Mouse (Mus musculus) cerebellum, adult 2 months (tissue): ENCODE measurements around the gene Dock1. TPM values are rescaled to one million over a fixed set of nuclear protein-coding genes. Genes with fewer than 3 reads are reported as not detected.

Source experiments
- DNase-seq, 2 experiments: peaks; one replicate each; pipeline ENCODE4 v3.0.0; 2021
- H3K27ac ChIP-seq: fragments of 200-500 bp; 2 replicates; pipeline ENCODE4 v1.5.1; 2012; ENCODE audit warnings: low read length, control low read depth, inconsistent platforms; ENCODE audit not compliant: insufficient read depth
- H3K27me3 ChIP-seq: fragments of 200-500 bp; 2 replicates; pipeline ENCODE4 v1.6.1; 2012; ENCODE audit warnings: inconsistent platforms, mild to moderate bottlenecking, low read length, moderate library complexity; ENCODE audit not compliant: control insufficient read depth, insufficient read depth
- H3K4me1 ChIP-seq: fragments of 200-500 bp; 2 replicates; pipeline ENCODE4 v1.6.1; 2011; ENCODE audit warnings: low read length; ENCODE audit not compliant: control insufficient read depth, insufficient read depth
- H3K4me3 ChIP-seq: fragments of 200-500 bp; replicated peaks from 2 replicates; pipeline ENCODE3; 2011; ENCODE audit warnings: mild to moderate bottlenecking, low read depth, low read length, control low read depth; ENCODE audit not compliant: insufficient read depth
- CTCF ChIP-seq: fragments of 200-500 bp; IDR thresholded peaks from 2 replicates; pipeline ENCODE4 v1.5.1; 2011; ENCODE audit warnings: low read depth, mild to moderate bottlenecking, control low read depth, low read length, moderate library complexity, borderline replicate concordance; ENCODE audit not compliant: insufficient read depth
- POLR2A ChIP-seq: fragments of 200-500 bp; IDR thresholded peaks from 2 replicates; pipeline ENCODE4 v1.6.1; 2011; ENCODE audit warnings: low read length, control low read depth, borderline replicate concordance; ENCODE audit not compliant: insufficient read depth
- WGBS: fragments of 180-500 bp; shearing (Covaris S2); methylation state at CpG from one replicate; pipeline ENCODE4 v1.1.7; 2018; 5-methylcytosine and 5-hydroxymethylcytosine counted together
- polyA plus RNA-seq: library from polyadenylated mRNA; depleted of rRNA; stranded (reverse); fragments of >200 nt; gene quantifications from 2 replicates; pipeline ENCODE4 v1.2.3, GENCODE M21; 2012

The Dock1 gene
- polyA plus RNA-seq, 1 experiment: 16.9 TPM

GRCm38 (mm10) chr7:134751496-134751895, 81.0 kb downstream of the Dock1 start:
- no peak for DNase-seq
- Histone ChIP-seq H3K4me1 (no peaks in the 10 kb centered on the region), H3K27ac (no peak overlapping the region), H3K27me3 (no peaks in the 10 kb centered on the region), H3K4me3 (no peak overlapping the region)
- TF ChIP-seq POLR2A (no peak), CTCF (no peak)
- WGBS: 98% methylated on average over 3 of the region's 3 CpGs

DNA sequence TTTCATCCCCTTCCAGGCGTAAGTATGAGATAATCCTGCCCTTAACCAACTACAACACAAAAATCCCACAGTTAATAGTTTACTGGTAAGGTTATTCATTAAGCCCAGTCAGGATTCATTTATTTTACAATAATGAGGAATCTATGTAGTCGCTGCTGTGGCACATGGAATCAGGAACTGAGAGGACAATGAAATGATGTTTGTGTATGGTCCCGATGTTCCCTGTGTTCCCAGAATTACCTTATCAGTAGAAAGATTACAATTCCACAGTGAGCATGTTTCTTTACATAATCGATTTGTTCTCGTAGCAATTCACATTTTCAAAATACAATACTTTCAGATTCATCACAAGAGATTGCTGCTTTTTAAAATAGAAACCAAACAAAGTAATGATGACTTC, 83.0 kb downstream of the Dock1 start:
- 90% methylated on average over 5 of the region's 5 CpGs for WGBS
- DNase-seq: no peak
- Histone ChIP-seq H3K27ac (no peak overlapping the region), H3K4me1 (no peaks in the 10 kb centered on the region), H3K27me3 (no peaks in the 10 kb centered on the region), H3K4me3 (no peak overlapping the region)
- TF ChIP-seq POLR2A (no peak), CTCF (no peak)

DNA sequence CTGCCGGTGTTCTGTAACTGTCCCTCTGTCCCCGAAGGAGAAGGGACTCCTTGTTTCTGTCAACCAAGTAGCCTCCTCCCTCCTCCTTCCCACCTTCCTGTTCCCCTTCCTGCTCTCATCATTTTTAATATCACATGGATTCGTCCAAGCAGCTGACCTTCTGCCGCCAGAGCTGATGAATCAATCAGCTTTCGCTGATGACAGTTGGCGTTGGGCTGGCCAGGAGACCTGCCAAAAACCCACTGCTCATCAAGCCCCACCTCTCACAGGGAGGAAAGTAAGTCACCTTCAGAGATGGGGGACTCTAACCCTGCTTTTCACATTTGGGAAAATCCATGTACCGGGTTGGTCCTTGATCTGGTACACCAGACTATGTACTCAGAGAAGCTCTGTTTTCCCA, 87.2 kb downstream of the Dock1 start:
- no peak for DNase-seq
- TF ChIP-seq CTCF (no peak), POLR2A (no peak)
- no peaks in the 10 kb centered on the region for H3K27me3 ChIP-seq

DNA sequence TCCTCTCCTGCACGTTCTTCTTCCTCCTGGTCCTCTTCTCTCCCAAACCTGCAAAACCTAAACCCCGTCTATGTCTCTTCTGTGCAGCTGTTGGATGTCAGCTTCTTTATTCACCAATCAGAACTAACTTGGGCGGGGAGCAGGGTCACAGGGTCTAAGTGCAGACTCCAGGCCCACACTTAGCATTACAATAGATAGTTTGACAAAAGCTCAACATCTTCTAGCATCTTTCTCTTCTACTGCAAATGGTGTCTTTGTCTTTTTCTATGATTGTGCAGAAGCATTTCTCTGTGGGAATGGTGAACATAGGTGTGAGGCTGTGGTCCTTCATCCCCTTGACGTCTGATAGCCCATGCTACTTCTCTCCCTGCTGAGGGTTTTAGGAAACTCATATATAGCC, 91.3 kb downstream of the Dock1 start:
- 77% methylated on average over 4 of the region's 4 CpGs for WGBS
- Histone ChIP-seq H3K27ac (no peak overlapping the region), H3K27me3 (no peaks in the 10 kb centered on the region), H3K4me3 (no peak overlapping the region), H3K4me1 (no peaks in the 10 kb centered on the region)
- TF ChIP-seq POLR2A (no peak), CTCF (no peak)
- no peak for DNase-seq

More for the DNA sequence above, 87.2 kb downstream of the Dock1 start:
- no peak overlapping the region for H3K4me3 ChIP-seq
- 53% methylated on average over 7 of the region's 7 CpGs for WGBS
- no peaks in the 10 kb centered on the region for H3K4me1 ChIP-seq
- no peak overlapping the region for H3K27ac ChIP-seq

DNA sequence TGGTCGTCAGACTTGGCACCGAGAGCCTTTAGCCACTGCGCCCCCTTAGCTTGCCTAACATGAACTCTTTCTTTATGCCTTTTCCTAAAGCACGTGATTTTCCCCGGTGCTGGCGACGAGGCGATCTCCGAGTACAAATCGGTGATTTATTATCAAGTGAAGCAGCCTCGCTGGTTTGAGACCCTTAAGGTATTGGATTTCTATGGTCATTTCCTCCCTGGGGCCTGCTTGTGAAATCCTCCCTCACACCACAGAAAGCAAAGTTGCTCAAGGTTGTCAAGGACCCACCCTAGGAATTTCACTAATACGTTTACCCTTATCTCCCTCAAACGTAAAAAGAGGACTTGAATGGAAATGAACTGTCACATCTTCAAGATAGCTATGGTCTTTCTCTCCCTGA, 94.7 kb downstream of the Dock1 start:
- DNase-seq: no peak
- H3K4me1 ChIP-seq: no peaks in the 10 kb centered on the region
- H3K27me3 ChIP-seq: no peaks in the 10 kb centered on the region
- 95% methylated on average over 13 of the region's 13 CpGs for whole genome bisulfite sequencing
- H3K4me3 ChIP-seq: no peak overlapping the region
- TF ChIP-seq CTCF (no peak), POLR2A (no peak)
- no peak overlapping the region for H3K27ac ChIP-seq

DNA sequence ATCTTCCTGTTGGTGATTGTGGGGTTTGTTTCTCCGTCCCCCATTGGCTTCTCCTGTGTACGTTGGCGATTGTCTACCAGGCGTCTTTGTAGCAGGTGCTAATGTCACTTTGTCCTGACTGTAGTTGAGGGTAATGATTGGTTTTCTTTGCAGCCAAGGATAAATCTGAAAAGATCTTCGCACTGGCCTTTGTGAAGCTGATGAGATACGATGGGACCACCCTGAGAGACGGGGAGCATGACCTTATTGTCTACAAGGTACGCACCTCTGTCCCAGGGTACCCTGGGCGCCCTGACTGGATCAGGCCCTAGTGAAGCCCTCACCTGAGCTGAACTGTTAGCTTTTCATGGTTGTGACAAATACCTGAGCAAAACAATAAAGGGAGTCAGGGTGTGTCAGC, 100.9 kb downstream of the Dock1 start:
- no peak overlapping the region for H3K27ac ChIP-seq

DNA sequence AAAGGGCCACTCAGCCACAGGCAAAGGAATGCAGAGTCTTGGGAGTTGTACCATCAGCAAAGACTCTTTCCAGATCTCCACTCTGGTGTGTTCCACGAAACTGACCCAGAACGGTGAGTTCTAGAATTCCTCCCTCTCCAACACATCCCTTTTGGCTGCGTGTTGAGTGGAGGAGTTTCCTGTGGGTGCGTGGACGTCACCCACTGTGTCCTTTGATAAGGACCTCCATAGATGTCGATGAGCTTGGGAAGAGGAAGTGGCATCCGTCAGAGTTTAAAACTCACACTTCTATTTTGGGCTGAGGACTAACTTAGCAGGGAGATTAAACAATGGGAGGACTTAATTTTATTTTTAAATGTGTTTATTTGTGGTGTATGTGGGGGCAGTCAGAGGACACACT, 101.9 kb downstream of the Dock1 start:
- DNase-seq: no peak
- WGBS: 94% methylated on average over 7 of the region's 7 CpGs
- no peak overlapping the region for H3K4me3 ChIP-seq
- no peaks in the 10 kb centered on the region for H3K4me1 ChIP-seq
- TF ChIP-seq POLR2A (no peak), CTCF (no peak)
- no peaks in the 10 kb centered on the region for H3K27me3 ChIP-seq
- H3K27ac ChIP-seq: no peak overlapping the region

More for the DNA sequence above, 100.9 kb downstream of the Dock1 start:
- WGBS: 97% methylated on average over 9 of the region's 9 CpGs
- H3K4me1 ChIP-seq: no peaks in the 10 kb centered on the region
- TF ChIP-seq CTCF: no peak
- no peak for TF ChIP-seq POLR2A
- H3K27me3 ChIP-seq: no peaks in the 10 kb centered on the region
- no peak overlapping the region for H3K4me3 ChIP-seq
- DNase-seq: no peak

GRCm38 (mm10) chr7:134772867-134773590, 102.6 kb downstream of the Dock1 start:
- no peak for TF ChIP-seq CTCF
- no peak for TF ChIP-seq POLR2A
- H3K27ac ChIP-seq: no peak overlapping the region

More at GRCm38 (mm10) chr7:134772867-134773590, 102.6 kb downstream of the Dock1 start:
- 83% methylated on average over 15 of the region's 15 CpGs for WGBS
- Histone ChIP-seq H3K27me3 (no peaks in the 10 kb centered on the region), H3K4me1 (no peaks in the 10 kb centered on the region), H3K4me3 (no peak overlapping the region)
- DNase-seq: no peak
